Mouse (Mus musculus) cerebellum, postnatal 4 days (tissue): ENCODE results near the gene Hoxb3.

Experiments used
- DNase-seq, 2 experiments: peaks; one replicate each; pipeline ENCODE4 v3.0.0; 2022; ENCODE audit warnings: low spot score in 2 of 2, mixed read lengths in 1 of 2

Gene Hoxb3

GRCm38 (mm10) chr11:96352691-96353521 lies 29.8 kb downstream of the Hoxb3 start:
- no peak for DNase-seq

GRCm38 (mm10) chr11:96353522-96353841 lies 30.4 kb downstream of the Hoxb3 start:
- DNase-seq = no peak

DNA sequence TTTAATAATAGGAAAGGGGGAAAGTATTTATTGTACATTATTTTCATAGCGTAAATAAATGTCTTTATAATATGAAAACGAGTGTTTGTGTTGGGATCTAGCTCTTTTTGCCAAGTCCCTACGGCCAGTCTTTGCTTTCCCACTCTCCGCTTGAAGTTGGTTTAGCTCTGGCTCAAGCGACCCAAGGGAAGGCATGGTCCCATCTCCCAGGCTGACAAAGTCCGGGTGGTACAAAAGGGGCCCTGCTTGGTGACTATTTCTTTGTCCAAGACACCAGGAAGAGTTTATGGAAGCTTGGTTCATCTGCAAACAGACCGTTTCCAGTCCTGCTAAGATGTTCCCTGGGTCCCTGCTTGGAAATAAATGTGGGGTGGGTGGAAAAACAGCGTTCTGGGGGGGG lies 30.8 kb downstream of the Hoxb3 start:
- no peak for DNase-seq

DNA sequence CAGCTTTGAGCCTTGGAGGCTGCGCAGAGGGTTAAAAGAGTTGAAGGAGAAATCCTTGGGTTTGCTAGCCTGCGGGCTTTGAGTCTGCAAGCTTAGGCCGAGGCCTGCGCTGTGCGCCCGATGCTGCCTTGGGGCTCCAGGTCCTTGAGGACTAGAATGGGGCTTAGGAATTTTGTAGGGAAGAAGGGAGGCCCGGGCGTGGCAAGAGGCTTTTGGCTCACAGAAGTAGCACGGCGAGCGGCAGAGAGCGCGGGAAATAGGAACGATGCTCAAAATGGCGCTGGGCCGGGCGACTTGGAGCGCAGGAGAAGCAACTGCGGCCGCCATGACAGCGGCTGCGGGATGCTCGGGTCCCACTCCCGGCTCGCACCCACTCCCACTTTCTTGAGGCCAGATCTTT lies 31.2 kb downstream of the Hoxb3 start:
- DNase-seq = no peak

DNA sequence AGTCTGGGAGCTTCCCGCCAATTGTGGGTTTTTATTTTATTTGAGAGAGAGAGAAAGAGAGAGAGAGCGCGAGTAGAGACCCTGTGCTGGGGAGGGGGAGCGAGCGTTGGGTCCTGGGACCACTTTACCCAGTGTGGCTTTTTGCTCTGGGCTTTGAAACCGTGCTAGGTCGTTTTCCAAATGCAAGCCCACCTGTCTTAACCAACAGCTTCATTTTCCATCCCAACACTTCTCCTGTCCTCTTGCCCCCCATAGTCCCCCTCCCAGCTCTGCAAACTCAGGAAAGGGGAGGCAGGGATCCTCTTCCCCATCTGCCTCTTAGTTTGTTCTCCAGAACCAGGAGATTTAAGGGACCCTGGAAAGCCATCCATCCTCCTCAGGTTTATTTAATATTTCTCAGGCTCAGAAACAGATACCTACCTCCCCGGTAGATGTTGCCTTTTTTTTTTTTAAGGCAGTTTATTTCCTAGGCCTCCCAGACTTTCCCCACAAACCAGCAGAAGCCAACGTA lies 31.7 kb downstream of the Hoxb3 start:
- no peak for DNase-seq

- DNase-seq = no peak
Measured at GRCm38 (mm10) chr11:96363807-96364206, 40.7 kb downstream of the Hoxb3 start.

- DNase-seq = no peak
Measured at GRCm38 (mm10) chr11:96365441-96366091, 42.4 kb downstream of the Hoxb3 start, which contains the start of gene Hoxb1. Gene Hoxb1, plus strand, starts transcription at chr11:96365752.

- DNase-seq = no peak
Measured at GRCm38 (mm10) chr11:96366092-96367041, 43.2 kb downstream of the Hoxb3 start.

DNA sequence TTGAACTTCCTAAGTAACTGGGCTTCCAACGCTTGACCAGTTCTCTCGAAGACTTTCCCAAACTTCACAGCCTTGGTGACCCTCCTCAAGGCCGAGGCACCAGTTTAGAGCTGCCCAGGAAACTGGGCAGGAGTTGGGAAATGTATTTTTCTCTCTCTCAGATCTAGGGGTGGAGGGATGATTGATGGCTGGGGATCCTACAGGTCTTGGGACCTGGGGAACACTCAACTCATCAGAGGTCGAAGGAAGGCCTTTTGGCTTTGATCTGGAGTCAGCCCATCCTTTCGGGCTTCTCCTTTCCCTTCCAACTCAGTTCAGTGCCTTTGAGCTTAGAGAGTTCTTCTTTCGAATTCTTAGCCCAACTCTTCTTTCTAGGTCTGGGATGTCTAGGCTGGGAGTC lies 44.0 kb downstream of the Hoxb3 start:
- DNase-seq = no peak

DNA sequence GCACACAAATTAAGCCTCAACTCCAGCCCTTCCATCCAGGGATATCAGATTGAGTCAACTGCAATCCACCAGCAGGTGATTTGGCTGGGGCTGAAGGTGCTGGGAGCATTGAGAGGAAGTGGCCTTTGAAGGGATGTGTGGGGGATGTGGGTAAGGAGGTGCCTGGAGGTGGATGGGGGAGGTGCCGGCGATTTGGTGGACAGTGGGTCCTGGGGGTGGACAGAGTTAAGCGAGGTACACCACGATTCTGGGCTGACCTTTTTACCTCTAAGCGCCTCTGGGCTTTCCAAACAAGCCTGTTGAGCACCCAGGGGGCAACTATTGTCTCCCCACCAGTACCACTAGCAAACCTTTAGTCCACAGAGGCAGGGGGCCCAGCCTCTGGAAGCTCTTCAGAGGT lies 45.6 kb downstream of the Hoxb3 start:
- no peak for DNase-seq

DNA sequence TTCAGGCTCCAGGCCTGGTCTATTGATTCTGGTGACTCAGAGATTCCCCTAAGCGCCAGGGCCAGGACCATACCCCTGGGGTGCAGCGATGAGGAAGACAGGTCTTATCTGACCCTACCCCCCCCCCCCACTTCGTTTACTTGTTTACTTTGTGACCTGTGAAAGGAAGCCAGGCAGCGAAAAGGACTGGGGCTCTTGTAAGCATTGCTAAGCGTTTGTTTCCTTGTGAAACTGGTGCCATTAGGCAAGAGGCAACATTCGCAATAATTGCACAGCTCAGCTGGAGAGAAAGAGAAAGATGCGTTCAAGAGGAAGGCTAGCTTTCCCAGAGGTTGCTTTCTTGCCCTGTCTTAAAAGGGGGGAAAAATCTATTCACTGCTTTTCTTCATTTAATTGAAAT lies 46.0 kb downstream of the Hoxb3 start:
- DNase-seq = no peak

DNA sequence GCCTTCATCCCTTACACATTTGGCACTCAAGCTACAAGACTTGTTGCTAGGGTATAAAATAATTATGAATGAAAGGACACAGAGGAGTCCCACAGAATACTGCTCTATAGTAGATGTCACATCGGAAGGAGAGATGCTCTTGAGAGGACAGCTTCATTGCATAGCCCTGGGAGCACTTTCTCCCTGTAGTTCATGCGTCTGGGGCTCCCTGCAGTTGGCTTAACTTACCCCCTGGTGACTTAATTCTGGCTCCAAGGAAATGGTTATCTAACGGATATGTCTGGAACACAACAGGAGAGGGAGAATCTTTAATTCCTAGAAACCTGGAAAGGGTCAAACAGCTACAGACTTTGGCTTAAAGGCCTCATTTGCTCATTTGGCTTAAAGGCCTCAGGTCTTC lies 48.6 kb downstream of the Hoxb3 start:
- DNase-seq = no peak

GRCm38 (mm10) chr11:96372519-96372918 lies 49.4 kb downstream of the Hoxb3 start:
- DNase-seq = no peak

DNA sequence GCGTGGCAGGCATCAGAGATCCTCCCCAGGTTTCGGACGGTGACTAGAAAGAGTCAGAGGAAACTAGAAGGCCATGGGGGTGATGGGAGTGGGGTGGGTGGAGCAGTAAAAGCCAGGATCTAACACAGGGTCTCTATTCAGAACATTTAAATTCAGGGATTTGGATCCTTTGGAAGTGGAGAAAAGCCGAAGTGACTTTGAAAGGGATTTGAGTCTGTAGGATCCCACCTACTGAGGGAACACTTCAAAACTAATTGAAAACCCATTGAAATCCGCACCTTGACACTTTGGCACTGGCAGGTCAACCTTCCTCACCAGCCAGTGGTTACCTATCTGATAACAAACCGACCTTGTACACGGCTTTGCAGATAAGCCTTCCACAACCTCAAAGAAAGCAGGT lies 51.7 kb downstream of the Hoxb3 start:
- no peak for DNase-seq

- DNase-seq = no peak
Measured at GRCm38 (mm10) chr11:96383381-96383780, 60.3 kb downstream of the Hoxb3 start.

DNA sequence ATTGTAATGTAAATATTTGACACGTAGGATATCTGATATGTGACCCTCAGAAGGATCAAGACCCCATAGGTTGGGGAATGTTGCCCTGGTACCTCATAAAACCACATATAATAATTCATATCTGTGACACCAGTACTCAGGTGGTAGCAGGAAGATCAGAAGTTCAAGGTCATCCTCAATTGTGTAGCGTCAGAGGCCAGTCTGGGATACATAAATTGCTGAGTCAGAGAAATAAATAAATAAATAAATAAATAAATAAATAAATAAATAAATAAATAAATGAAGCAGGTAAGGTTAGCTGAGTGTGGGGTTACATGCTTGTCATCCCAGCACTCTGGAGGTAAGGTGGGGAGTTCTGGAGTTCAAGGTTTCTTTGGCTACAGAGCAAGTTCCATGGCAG lies 64.5 kb downstream of the Hoxb3 start:
- DNase-seq = no peak

- DNase-seq = no peak
Measured at GRCm38 (mm10) chr11:96396772-96397626, 73.9 kb downstream of the Hoxb3 start.
